Mouse (Mus musculus) adrenal gland, adult 2 months (tissue): ENCODE measurements at regions not wholly inside any gene's neighbourhood (a gene's known extent, or its start where the extent isn't known, plus 50 kb on each side); places are given as distances from the start of the nearest gene placed in this dataset.
A peak's percentile ranks its signal among the peaks of the same experiment; 100 is the strongest.

Experiments
- DNase-seq: peaks from one replicate; pipeline ENCODE4 v3.0.0; 2021

DNA sequence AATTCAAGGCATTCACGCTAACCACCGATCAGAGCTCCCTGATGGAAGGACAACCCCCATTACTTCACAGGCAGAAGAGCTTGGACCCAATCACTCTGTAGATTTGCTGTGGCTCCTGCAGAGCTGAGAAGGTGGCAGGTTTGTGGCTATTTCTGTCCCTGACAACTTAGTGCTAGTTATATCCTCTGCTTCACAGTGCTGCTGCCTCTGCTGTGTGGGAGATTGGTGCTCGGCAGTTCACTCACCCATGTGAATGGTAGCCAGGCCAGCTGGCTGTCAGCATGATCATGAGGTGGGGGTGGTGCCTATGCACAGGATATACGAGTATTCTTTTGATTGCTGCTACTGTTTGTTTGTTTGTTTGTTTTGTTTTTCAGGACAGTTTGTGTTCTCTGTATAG, 113.9 kb downstream of the Gm10131 start:
- no peak for DNase-seq

DNA sequence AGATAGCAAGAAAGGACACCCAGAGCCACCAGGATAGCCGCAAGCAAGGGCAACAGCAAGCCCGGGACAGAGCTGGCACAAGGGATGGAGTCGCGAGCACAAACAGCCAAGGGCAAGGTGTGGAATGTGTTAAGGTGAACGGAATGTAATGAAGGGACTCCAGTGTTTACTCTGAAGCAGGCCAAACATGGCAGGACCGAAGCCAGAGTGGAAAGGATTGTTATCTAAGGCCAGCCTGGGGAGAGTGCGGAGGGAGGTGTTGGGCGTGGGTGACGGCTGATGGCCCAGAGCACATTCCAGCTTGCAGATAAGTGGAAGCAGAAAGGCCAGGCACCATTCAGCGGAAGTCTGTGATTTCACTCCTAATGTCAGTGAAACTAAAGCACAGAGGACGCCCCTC, 118.6 kb downstream of the Gm10131 start:
- peak; percentile 29 for DNase-seq

- DNase-seq, result no peak
These were observed 119.3 kb downstream of the Gm10131 start for GRCm38 (mm10) chr8:33991917-33992875.

GRCm38 (mm10) chr8:33991165-33991916, 120.2 kb downstream of the Gm10131 start:
- no peak for DNase-seq

- DNase-seq, result no peak
These were observed 121.5 kb downstream of the Gm10131 start for GRCm38 (mm10) chr8:33990039-33990438.

GRCm38 (mm10) chr8:33987755-33988104, 123.8 kb downstream of the Gm10131 start:
- peak; percentile 47 for DNase-seq

- no peak for DNase-seq
These were observed 124.3 kb downstream of the Gm10131 start for GRCm38 (mm10) chr8:33987091-33987754.

DNA sequence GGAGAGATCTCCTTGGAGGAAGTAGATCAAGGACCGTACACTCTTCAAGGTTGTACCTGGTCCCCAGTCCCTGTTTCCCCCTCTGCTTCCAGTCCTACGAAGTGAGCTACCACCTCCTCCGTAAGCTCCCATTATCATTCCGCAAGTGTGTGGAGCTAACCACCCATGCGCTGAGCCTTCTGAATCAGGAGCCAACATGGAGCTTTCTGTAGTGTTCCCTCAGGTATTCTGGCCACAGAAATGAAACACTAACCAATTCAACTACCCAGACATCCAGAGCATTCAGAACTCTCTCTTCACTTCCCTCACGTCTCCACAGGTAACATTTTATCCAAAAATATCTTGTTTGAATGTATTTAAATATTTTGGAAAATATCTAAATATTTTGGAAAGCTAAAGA, 124.9 kb downstream of the Gm10131 start:
- no peak for DNase-seq

GRCm38 (mm10) chr8:33985430-33985977, 126.0 kb downstream of the Gm10131 start:
- no peak for DNase-seq

DNA sequence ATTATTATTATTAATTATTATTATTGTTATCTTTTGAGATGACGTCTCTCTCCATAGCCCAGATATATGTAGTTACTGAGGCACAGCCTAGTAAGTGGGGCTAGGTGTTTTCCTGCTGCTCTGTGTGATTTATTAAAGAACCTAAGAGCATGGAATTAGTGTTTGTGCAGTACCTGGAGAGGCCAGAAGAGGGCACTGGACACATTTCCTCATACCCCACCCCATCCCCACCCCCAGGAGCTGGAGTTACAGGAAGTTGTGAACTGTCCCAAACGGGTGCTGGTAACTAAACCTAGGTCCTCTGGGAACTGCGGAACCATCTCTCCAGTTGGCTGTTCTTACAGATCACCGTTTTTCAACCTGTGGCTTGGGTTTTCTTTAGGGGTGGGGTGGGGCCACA, 129.9 kb downstream of the Gm10131 start:
- DNase-seq, result no peak

DNA sequence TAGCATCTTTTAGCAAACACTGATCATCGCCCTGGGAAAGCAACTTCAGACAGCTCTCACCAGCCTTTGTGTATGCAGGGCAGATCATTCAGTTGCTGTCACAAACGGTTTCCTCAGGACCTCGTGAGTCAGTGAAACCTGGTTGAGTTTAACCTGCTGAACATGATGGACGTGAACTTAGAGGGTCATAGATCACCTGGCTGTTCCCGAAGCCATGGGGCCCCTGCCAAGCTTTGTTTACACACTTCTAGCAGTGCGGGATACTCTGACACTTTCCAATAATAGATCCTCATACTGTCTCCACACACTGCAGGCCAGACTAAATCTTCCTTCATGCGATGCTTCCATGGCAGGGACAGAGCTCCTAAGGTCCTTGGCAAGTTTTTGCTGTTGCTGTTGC, 130.5 kb downstream of the Gm10131 start:
- no peak for DNase-seq
